Mouse (Mus musculus) lung, postnatal 0 days (tissue): ENCODE results near the gene Nrm.

Experiments used
- CTCF ChIP-seq: IDR thresholded peaks from 2 replicates; pipeline ENCODE4 v1.5.1; 2016; ENCODE audit warnings: antibody characterized with exemption, mild to moderate bottlenecking
- EP300 ChIP-seq: IDR thresholded peaks from 2 replicates; pipeline ENCODE4 v1.6.1; 2016; ENCODE audit warnings: antibody characterized with exemption, mild to moderate bottlenecking, control low read depth

GRCm38 (mm10) chr17:35812736-35813135, 48.4 kb upstream of the Nrm start:
- TF ChIP-seq CTCF: no peak
- TF ChIP-seq EP300: peak; percentile 69; the same call in 1 of the 2 replicates
